Mouse (Mus musculus): ENCODE measurements around the gene Ghsr. TPM values are rescaled to one million over a fixed set of nuclear protein-coding genes. Genes with fewer than 3 reads are reported as not detected.

The Ghsr gene
- polyA plus RNA-seq (2014; fragmentation: Nextera tagmentation; extraction: Ambion mirVana) = 0.14 and 0.18 TPM in 2 replicates

DNA sequence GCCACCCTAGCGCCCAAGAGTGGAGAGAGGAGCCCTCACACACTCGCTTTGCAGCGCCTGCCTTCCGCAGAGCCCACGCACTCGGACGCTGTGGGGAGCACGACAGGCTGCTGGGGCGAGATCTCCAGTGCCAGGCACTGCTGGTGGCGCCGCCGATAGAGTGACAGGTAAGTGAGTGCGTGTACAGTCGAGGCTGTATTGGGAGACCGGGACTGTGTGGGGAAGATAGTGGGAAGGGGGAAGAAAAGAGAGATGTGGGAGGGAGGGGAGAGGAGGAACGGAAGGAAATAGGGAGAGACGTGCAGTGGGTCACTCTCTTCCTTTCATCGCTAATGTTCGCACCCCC is at the start of gene Ghsr:
Ghsr (plus strand) TSS at position 76 of the 346 bp plus-strand sequence.
- Histone ChIP-seq H3K27me3 (ENCODE audit: control insufficient read depth, insufficient read depth, low read length) (peaks cover 37% of the 10 kb centered on the region), H3K36me3 (ENCODE audit: control insufficient read depth, insufficient read depth, low read length) (no peaks in the 10 kb centered on the region), H3K4me2 (replicated peaks; ENCODE audit: low read depth, low read length) (peak within 1 kb of the TSS; percentile 45), H3K4me1 (replicated peaks; ENCODE audit: control insufficient read depth, insufficient read depth, low read length) (0 out of 2 replicates have a peak, but pooled peaks cover 4% of the 10 kb centered on the region), H3K27ac (ENCODE audit: low read depth, low read length) (no peak within 1 kb of the TSS), H3K4me3 (ENCODE audit: low read depth, low read length) (peak within 1 kb of the TSS; percentile 22), H3K9me3 (ENCODE audit: control insufficient read depth, low read length) (no peaks in the 10 kb centered on the region), H3K9ac (ENCODE audit: low read depth, low read length) (no peak within 1 kb of the TSS)
- DNase-seq (ENCODE audit: low spot score) (peak; percentile 33), ATAC-seq (ENCODE audit: low FRiP score) (peak; percentile 27; the same call in 1 of the 2 replicates)
- WGBS = 1% methylated on average over 19 of the region's 19 CpGs

DNA sequence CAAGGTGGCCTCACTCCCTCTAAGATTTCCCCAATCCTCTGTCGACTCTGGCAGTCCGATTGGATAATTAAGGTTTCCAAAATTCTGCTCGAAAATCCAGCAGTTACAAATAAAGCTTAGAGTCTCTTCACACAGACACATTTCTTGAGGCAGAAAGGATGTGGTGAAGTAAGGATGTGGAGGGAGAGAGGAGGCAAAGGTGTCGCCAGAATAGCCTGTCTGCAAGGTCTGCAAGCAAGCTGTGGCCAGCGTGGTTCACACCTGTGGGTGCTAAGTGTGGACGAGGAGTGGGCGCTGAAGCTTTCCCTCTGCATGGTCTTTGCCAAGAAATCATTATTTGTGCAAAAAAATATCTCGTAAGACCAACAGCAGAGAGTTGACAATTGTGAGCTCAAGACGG is 48.6 kb upstream of the Ghsr start:
- Histone ChIP-seq H3K4me2 (replicated peaks; ENCODE audit: low read depth, low read length) (no peak overlapping the region), H3K4me1 (replicated peaks; ENCODE audit: control insufficient read depth, insufficient read depth, low read length) (no peaks in the 10 kb centered on the region), H3K27me3 (ENCODE audit: control insufficient read depth, insufficient read depth, low read length) (no peaks in the 10 kb centered on the region), H3K9ac (ENCODE audit: low read depth, low read length) (no peak overlapping the region), H3K27ac (ENCODE audit: low read depth, low read length) (no peak overlapping the region), H3K36me3 (ENCODE audit: control insufficient read depth, insufficient read depth, low read length) (no peaks in the 10 kb centered on the region), H3K9me3 (ENCODE audit: control insufficient read depth, low read length) (no peaks in the 10 kb centered on the region), H3K4me3 (ENCODE audit: low read depth, low read length) (no peak overlapping the region)
- no peak for DNase-seq (ENCODE audit: low spot score)
- 86% methylated on average over 9 of the region's 9 CpGs for WGBS
- ATAC-seq (ENCODE audit: low FRiP score) = no peak

DNA sequence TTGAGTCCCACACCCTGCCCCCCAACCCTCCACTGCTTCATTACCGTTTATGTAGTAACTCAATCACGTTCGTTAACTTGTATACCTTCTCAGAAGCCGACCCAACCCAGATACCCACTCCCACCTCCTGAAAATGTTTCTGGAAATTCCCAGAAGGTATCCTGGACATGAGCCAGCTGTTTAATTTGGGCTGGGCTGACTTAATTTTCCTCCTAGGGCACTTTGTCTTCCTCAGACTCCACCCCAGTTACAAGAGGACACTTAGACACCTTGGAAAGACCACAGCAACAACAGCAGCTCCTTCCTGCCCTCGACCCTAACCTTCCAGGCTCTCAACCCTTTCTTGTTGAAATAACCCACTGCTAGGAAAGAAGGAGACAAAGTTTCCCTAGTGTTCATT is 47.6 kb upstream of the Ghsr start:
- Histone ChIP-seq H3K9me3 (ENCODE audit: control insufficient read depth, low read length) (no peaks in the 10 kb centered on the region), H3K27ac (ENCODE audit: low read depth, low read length) (no peak overlapping the region), H3K4me1 (replicated peaks; ENCODE audit: control insufficient read depth, insufficient read depth, low read length) (no peaks in the 10 kb centered on the region), H3K36me3 (ENCODE audit: control insufficient read depth, insufficient read depth, low read length) (no peaks in the 10 kb centered on the region), H3K4me2 (replicated peaks; ENCODE audit: low read depth, low read length) (no peak overlapping the region), H3K9ac (ENCODE audit: low read depth, low read length) (no peak overlapping the region), H3K4me3 (ENCODE audit: low read depth, low read length) (no peak overlapping the region), H3K27me3 (ENCODE audit: control insufficient read depth, insufficient read depth, low read length) (no peaks in the 10 kb centered on the region)
- ATAC-seq (ENCODE audit: low FRiP score) (no peak), DNase-seq (ENCODE audit: low spot score) (no peak)
- WGBS = 82% methylated on average over 5 of the region's 5 CpGs

DNA sequence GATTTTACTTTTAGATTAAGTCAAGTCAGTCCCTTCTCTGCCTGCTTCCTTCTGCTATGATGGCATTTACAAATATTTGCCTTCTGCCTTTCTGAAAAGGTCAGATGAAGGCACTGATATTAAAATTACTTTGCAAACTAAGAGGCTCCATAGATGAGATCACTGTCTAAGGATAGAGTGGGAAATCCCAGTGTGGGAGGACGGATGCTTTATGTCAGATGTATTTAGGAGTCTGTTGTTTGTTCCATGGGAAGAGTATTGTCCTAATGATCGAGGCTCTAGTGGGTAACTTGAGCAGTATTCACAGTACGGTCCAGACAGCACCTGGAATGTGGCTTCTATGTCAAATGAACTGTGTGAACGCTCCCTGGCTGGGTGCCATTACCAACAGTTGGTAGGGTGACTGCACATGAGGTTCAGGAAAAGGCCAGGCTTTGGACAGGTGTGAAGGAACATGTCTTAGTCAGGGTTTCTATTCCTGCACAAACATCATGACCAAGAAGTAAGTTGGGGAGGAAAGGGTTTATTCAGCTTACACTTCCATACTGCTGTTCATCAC is 44.4 kb upstream of the Ghsr start:
- Histone ChIP-seq H3K9me3 (ENCODE audit: control insufficient read depth, low read length) (no peaks in the 10 kb centered on the region), H3K9ac (ENCODE audit: low read depth, low read length) (no peak overlapping the region), H3K27ac (ENCODE audit: low read depth, low read length) (no peak overlapping the region), H3K4me1 (replicated peaks; ENCODE audit: control insufficient read depth, insufficient read depth, low read length) (no peaks in the 10 kb centered on the region), H3K36me3 (ENCODE audit: control insufficient read depth, insufficient read depth, low read length) (no peaks in the 10 kb centered on the region), H3K4me3 (ENCODE audit: low read depth, low read length) (no peak overlapping the region), H3K4me2 (replicated peaks; ENCODE audit: low read depth, low read length) (no peak overlapping the region), H3K27me3 (ENCODE audit: control insufficient read depth, insufficient read depth, low read length) (no peaks in the 10 kb centered on the region)
- DNase-seq (ENCODE audit: low spot score) = no peak
- WGBS = 78% methylated on average over 4 of the region's 4 CpGs
- no peak for ATAC-seq (ENCODE audit: low FRiP score)

DNA sequence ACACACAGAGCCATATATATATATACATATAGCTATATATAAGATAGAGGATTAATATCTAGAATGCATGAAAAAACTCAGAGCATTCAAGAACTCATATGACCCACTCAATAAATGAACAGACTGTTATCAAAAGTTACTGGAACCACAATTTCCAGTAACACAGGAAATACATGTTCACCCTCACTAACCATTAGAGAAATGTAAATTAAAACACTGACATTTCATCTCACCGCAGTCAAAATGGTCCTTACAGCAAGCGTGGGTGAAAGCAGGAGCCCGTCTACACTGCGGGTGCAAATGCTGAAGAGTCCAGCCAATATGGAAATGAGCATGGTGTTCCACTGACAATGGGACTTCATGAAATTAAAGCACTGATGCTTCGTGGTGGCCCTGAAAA is 40.4 kb upstream of the Ghsr start:
- Histone ChIP-seq H3K27ac (ENCODE audit: low read depth, low read length) (no peak overlapping the region), H3K4me3 (ENCODE audit: low read depth, low read length) (no peak overlapping the region), H3K9ac (ENCODE audit: low read depth, low read length) (no peak overlapping the region), H3K4me1 (replicated peaks; ENCODE audit: control insufficient read depth, insufficient read depth, low read length) (no peaks in the 10 kb centered on the region), H3K27me3 (ENCODE audit: control insufficient read depth, insufficient read depth, low read length) (no peaks in the 10 kb centered on the region), H3K36me3 (ENCODE audit: control insufficient read depth, insufficient read depth, low read length) (no peaks in the 10 kb centered on the region), H3K9me3 (ENCODE audit: control insufficient read depth, low read length) (no peaks in the 10 kb centered on the region), H3K4me2 (replicated peaks; ENCODE audit: low read depth, low read length) (no peak overlapping the region)
- 93% methylated on average over 5 of the region's 5 CpGs for WGBS
- no peak for DNase-seq (ENCODE audit: low spot score)
- ATAC-seq (ENCODE audit: low FRiP score) = no peak

DNA sequence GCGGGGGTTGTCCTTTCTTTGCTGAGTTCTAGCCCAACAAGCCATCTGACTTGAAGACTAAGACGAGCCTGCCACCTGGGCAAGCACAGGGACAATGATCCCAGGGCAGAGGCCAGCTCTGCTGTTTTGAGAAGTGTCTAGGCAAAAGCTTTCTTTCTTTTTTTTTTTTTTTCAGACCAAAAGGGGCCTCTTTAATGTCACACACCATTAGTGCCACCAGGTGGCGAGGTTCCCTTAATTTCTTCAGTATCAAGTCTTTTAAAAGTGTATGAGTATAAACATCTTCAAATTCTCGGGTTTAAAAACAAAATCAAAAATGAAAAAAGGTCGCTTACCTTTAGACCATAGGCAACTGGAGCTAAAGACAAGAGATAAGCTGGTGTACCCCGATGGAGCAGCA is 32.7 kb upstream of the Ghsr start:
- Histone ChIP-seq H3K4me3 (ENCODE audit: low read depth, low read length) (no peak overlapping the region), H3K4me2 (replicated peaks; ENCODE audit: low read depth, low read length) (no peak overlapping the region), H3K36me3 (ENCODE audit: control insufficient read depth, insufficient read depth, low read length) (no peaks in the 10 kb centered on the region), H3K27me3 (ENCODE audit: control insufficient read depth, insufficient read depth, low read length) (no peaks in the 10 kb centered on the region), H3K4me1 (replicated peaks; ENCODE audit: control insufficient read depth, insufficient read depth, low read length) (no peaks in the 10 kb centered on the region), H3K27ac (ENCODE audit: low read depth, low read length) (no peak overlapping the region), H3K9me3 (ENCODE audit: control insufficient read depth, low read length) (no peaks in the 10 kb centered on the region), H3K9ac (ENCODE audit: low read depth, low read length) (no peak overlapping the region)
- WGBS = 30% methylated on average over 6 of the region's 6 CpGs
- DNase-seq (ENCODE audit: low spot score) (peak; percentile 49), ATAC-seq (ENCODE audit: low FRiP score) (no peak)

DNA sequence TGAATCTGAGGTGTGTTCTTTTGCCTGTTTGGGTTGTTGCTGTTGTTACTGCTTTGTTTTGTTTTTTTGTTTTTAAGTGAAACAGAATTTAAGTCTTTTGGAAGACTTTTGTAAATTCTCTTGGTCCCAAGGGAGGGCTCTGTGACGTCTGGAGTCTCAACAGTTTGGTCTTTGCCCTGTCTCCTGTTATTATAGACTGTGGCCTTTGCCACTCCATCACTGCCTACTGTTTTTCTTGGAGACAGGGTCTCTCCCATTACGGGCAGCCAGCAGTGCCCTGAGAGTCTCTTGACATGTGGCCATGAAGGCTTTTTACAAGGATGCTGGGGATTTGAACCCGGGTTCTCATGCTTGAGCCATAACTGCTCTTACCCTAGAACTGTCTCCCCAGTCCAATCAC is 32.3 kb upstream of the Ghsr start:
- no peak for ATAC-seq (ENCODE audit: low FRiP score)
- 77% methylated on average over 3 of the region's 3 CpGs for WGBS
- no peak for DNase-seq (ENCODE audit: low spot score)

DNA sequence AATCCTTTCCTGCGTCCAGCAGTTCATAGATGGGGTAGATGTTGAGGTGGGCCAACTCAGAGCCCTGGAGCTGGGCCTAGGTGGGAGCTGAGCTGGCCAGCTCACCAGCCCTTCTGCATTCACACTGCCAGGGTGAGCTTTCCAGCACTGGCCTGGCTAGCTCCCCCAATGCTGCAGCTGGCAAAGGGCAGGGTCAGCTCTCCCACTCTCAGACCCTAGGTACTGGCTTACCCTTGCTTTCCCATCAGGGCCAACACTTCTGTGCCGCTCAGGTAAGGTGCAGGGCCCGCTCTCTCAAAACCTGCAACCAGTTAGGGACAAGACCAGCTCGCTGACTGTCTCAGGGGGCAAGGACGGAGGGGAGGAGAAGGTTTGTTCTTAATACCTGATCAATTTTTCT is 30.4 kb upstream of the Ghsr start:
- no peak overlapping the region for H3K4me2 ChIP-seq (replicated peaks; ENCODE audit: low read depth, low read length)
- H3K27me3 ChIP-seq (ENCODE audit: control insufficient read depth, insufficient read depth, low read length) = no peaks in the 10 kb centered on the region
- WGBS = 90% methylated on average over 5 of the region's 5 CpGs
- H3K4me1 ChIP-seq (replicated peaks; ENCODE audit: control insufficient read depth, insufficient read depth, low read length) = no peaks in the 10 kb centered on the region
- DNase-seq (ENCODE audit: low spot score) (no peak), ATAC-seq (ENCODE audit: low FRiP score) (no peak)
- no peak overlapping the region for H3K4me3 ChIP-seq (ENCODE audit: low read depth, low read length)
- no peak overlapping the region for H3K27ac ChIP-seq (ENCODE audit: low read depth, low read length)
- no peaks in the 10 kb centered on the region for H3K9me3 ChIP-seq (ENCODE audit: control insufficient read depth, low read length)
- H3K9ac ChIP-seq (ENCODE audit: low read depth, low read length) = no peak overlapping the region
- no peaks in the 10 kb centered on the region for H3K36me3 ChIP-seq (ENCODE audit: control insufficient read depth, insufficient read depth, low read length)

More for the DNA sequence above, 32.3 kb upstream of the Ghsr start:
- no peaks in the 10 kb centered on the region for H3K27me3 ChIP-seq (ENCODE audit: control insufficient read depth, insufficient read depth, low read length)
- no peak overlapping the region for H3K27ac ChIP-seq (ENCODE audit: low read depth, low read length)
- no peak overlapping the region for H3K4me3 ChIP-seq (ENCODE audit: low read depth, low read length)
- no peaks in the 10 kb centered on the region for H3K9me3 ChIP-seq (ENCODE audit: control insufficient read depth, low read length)
- H3K4me2 ChIP-seq (replicated peaks; ENCODE audit: low read depth, low read length) = no peak overlapping the region
- H3K9ac ChIP-seq (ENCODE audit: low read depth, low read length) = no peak overlapping the region
- no peaks in the 10 kb centered on the region for H3K4me1 ChIP-seq (replicated peaks; ENCODE audit: control insufficient read depth, insufficient read depth, low read length)
- H3K36me3 ChIP-seq (ENCODE audit: control insufficient read depth, insufficient read depth, low read length) = no peaks in the 10 kb centered on the region

DNA sequence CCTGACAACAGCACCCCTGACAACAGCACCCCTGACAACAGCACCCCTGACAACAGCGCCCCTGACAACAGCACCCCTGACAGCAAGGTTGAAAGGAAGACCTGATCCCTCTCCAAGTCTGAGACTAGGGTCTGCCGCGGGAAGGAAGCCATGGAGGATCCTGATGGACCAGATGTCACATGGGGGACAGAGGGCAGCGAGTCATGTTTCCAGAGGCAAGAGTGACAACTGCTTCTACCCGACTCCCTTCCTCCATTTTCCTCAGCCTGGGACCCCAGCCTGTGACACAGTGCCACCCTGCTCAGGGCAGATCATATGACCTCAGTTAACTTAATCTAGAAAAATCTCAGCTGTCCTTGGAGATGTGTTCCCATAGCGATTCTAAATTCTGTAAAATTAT is 28.7 kb upstream of the Ghsr start:
- WGBS = 61% methylated on average over 6 of the region's 6 CpGs
- Histone ChIP-seq H3K27ac (ENCODE audit: low read depth, low read length) (no peak overlapping the region), H3K9ac (ENCODE audit: low read depth, low read length) (no peak overlapping the region), H3K4me1 (replicated peaks; ENCODE audit: control insufficient read depth, insufficient read depth, low read length) (no peaks in the 10 kb centered on the region), H3K4me3 (ENCODE audit: low read depth, low read length) (no peak overlapping the region), H3K27me3 (ENCODE audit: control insufficient read depth, insufficient read depth, low read length) (no peaks in the 10 kb centered on the region), H3K36me3 (ENCODE audit: control insufficient read depth, insufficient read depth, low read length) (no peaks in the 10 kb centered on the region), H3K9me3 (ENCODE audit: control insufficient read depth, low read length) (no peaks in the 10 kb centered on the region), H3K4me2 (replicated peaks; ENCODE audit: low read depth, low read length) (no peak overlapping the region)
- ATAC-seq (ENCODE audit: low FRiP score) = peak; percentile 61
- DNase-seq (ENCODE audit: low spot score) = peak; percentile 30
